Mouse (Mus musculus) bone marrow, adult 2 months (tissue): Measurements from ENCODE around the gene Gm20441.

Source experiments
- CTCF ChIP-seq: fragments of 200-500 bp; IDR thresholded peaks from 2 replicates; pipeline ENCODE4 v1.5.1; 2011; ENCODE audit warnings: low read length, control low read depth; ENCODE audit not compliant: control insufficient read depth, insufficient read depth
- POLR2A ChIP-seq: fragments of 200-500 bp; IDR thresholded peaks from 2 replicates; pipeline ENCODE4 v1.6.1; 2011; ENCODE audit warnings: low read depth, mild to moderate bottlenecking, control low read depth, low read length, borderline replicate concordance; ENCODE audit not compliant: control insufficient read depth

GRCm38 (mm10) chr10:75794880-75795279 is 14.1 kb upstream of the Gm20441 start:
- TF ChIP-seq CTCF (no peak), POLR2A (no peak)
